In the genomic region with DNA sequence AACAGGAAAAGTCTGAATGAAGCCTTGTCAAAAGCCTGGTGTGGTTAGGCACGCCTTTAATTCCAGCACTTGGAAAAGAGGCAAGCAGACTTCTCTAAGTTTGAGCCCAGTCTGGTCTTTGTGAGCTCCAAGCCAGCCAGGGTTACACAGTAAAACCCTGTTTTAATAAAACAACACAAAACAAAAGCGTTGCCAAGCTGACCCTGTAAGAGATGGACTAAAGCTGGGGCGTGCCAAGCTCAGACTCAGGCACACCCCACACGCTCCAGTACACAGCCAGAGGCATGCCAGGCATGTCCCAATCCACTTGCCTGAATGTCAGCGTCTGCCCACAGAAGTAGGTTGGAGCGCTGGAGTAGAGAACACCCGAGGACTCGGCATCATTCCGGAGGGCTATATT, we compare ENCODE assay signal across 16 mouse cellular contexts. TPM values are rescaled to one million over a fixed set of nuclear protein-coding genes. Genes with fewer than 3 reads are reported as not detected.
DNase-seq lines count a peak whose midpoint lies in the region; ATAC-seq and TF ChIP-seq lines count a peak whose summit lies in the region.
"Had no signal": no experiment of that assay in that cellular context is flagged by ENCODE, and none has a peak within 500 bp of the region (broad histone marks: within the 10 kb centered on the region; RNA-seq: fewer than 3 reads in every experiment).

No protein-coding gene starts in this region.

- 48% methylated on average over 9 of the region's 9 CpGs for WGBS in heart, postnatal 0 days
- WGBS in heart, embryonic 12.5 days = 80% methylated on average over 9 of the region's 9 CpGs
- WGBS in midbrain, embryonic 15.5 days = 90% methylated on average over 9 of the region's 9 CpGs

- no peak overlapping the region for H3K4me3 ChIP-seq in heart, postnatal 0 days (ENCODE audit: low read depth, low read length)
- no peak overlapping the region for H3K4me3 ChIP-seq in heart, embryonic 12.5 days
- H3K4me3 ChIP-seq in midbrain, embryonic 15.5 days = no peak overlapping the region
- H3K4me3 ChIP-seq: forebrain, embryonic 13.5 days; neural tube, embryonic 12.5 days had no signal

- H3K9me3 ChIP-seq in heart, postnatal 0 days (replicated peaks; ENCODE audit: control insufficient read depth, low read length) = no peaks in the 10 kb centered on the region
- no peaks in the 10 kb centered on the region for H3K9me3 ChIP-seq in heart, embryonic 12.5 days (replicated peaks)
- no peaks in the 10 kb centered on the region for H3K9me3 ChIP-seq in midbrain, embryonic 15.5 days
- H3K9me3 ChIP-seq: forebrain, embryonic 13.5 days; neural tube, embryonic 12.5 days had no signal

- peak overlapping the region; percentile 56 for H3K27ac ChIP-seq in heart, postnatal 0 days (ENCODE audit: low read depth)
- no peak overlapping the region for H3K27ac ChIP-seq in heart, embryonic 12.5 days (ENCODE audit: poor library complexity, severe bottlenecking)
- no peak overlapping the region for H3K27ac ChIP-seq in midbrain, embryonic 15.5 days
- H3K27ac ChIP-seq: forebrain, embryonic 13.5 days; neural tube, embryonic 12.5 days had no signal

- H3K4me1 ChIP-seq in heart, postnatal 0 days (ENCODE audit: control insufficient read depth, insufficient read depth) = peaks cover 7% of the 10 kb centered on the region; the same call in 1 of the 2 replicates
- H3K4me1 ChIP-seq in heart, embryonic 12.5 days (replicated peaks) = peaks cover 32% of the 10 kb centered on the region
- H3K4me1 ChIP-seq in midbrain, embryonic 15.5 days = no peaks in the 10 kb centered on the region
- H3K4me1 ChIP-seq: forebrain, embryonic 13.5 days; neural tube, embryonic 12.5 days had no signal

- peak; percentile 28 for DNase-seq in heart, postnatal 0 days (ENCODE audit: low spot score)
- peak; percentile 48 to 57 for DNase-seq in heart, postnatal 10 days
- DNase-seq in kidney, postnatal 25 days = peak; percentile 46 to 75
- peak; percentile 69 for DNase-seq in lung, postnatal 25 days (ENCODE audit: low spot score)
- DNase-seq in gastrocnemius, postnatal 25 days = no peak
- DNase-seq in testis, postnatal 14 days (ENCODE audit: low spot score) = no peak
- DNase-seq: cerebellum, postnatal 14 days; gastrocnemius, postnatal 36 days; layer of hippocampus, postnatal 36 days; liver; liver, postnatal 0 days; right cerebral cortex, postnatal 14 days had no signal

- no peak overlapping the region for H3K4me2 ChIP-seq in heart, postnatal 0 days (ENCODE audit: low read depth, low read length)
- no peak overlapping the region for H3K4me2 ChIP-seq in heart, embryonic 12.5 days
- H3K4me2 ChIP-seq in midbrain, embryonic 15.5 days = no peak overlapping the region
- H3K4me2 ChIP-seq: forebrain, embryonic 13.5 days; neural tube, embryonic 12.5 days had no signal

- no peak for TF ChIP-seq CTCF in heart, postnatal 0 days (IDR thresholded peaks at IDR 0.05; ENCODE audit: low read depth)

- TF ChIP-seq EP300 in heart, postnatal 0 days (IDR thresholded peaks at IDR 0.05; ENCODE audit: low read depth) = no peak

- H3K36me3 ChIP-seq in heart, postnatal 0 days (replicated peaks; ENCODE audit: control insufficient read depth, insufficient read depth, low read length) = peaks cover 73% of the 10 kb centered on the region
- H3K36me3 ChIP-seq in heart, embryonic 12.5 days = peaks cover 81% of the 10 kb centered on the region
- 0 out of 2 replicates have a peak, but pooled peaks cover 4% of the 10 kb centered on the region for H3K36me3 ChIP-seq in midbrain, embryonic 15.5 days (replicated peaks)

- no peaks in the 10 kb centered on the region for H3K27me3 ChIP-seq in heart, postnatal 0 days (ENCODE audit: control insufficient read depth, insufficient read depth, low read length)
- no peaks in the 10 kb centered on the region for H3K27me3 ChIP-seq in heart, embryonic 12.5 days (replicated peaks)
- no peaks in the 10 kb centered on the region for H3K27me3 ChIP-seq in midbrain, embryonic 15.5 days (replicated peaks)
- H3K27me3 ChIP-seq: forebrain, embryonic 13.5 days; neural tube, embryonic 12.5 days had no signal

- intact Hi-C loops in heart, postnatal 10 days (cut with DNase I) = no loop called here

- peak; percentile 91 for ATAC-seq in heart, postnatal 0 days (ENCODE audit: insufficient read depth, low read depth)
- no peak for ATAC-seq in heart, embryonic 12.5 days (ENCODE audit: insufficient number of reproducible peaks, low FRiP score)
- no peak for ATAC-seq in midbrain, embryonic 15.5 days (replicated peaks)
- ATAC-seq: forebrain, embryonic 13.5 days; liver, postnatal 0 days had no signal

- H3K9ac ChIP-seq in heart, postnatal 0 days (replicated peaks; ENCODE audit: low read depth, low read length) = no peak overlapping the region
- H3K9ac ChIP-seq in heart, embryonic 12.5 days = no peak overlapping the region
- no peak overlapping the region for H3K9ac ChIP-seq in midbrain, embryonic 15.5 days
- H3K9ac ChIP-seq: forebrain, embryonic 13.5 days; liver, postnatal 0 days; neural tube, embryonic 12.5 days had no signal

RNA-seq across cellular contexts. Expression of a gene that starts 24.6 kb away (rescaled TPM):
- 12.6 and 28.0 TPM in 2 replicates for total RNA-seq in heart, postnatal 0 days (2014; rRNA removed; ENCODE audit: low replicate concordance)
- 19.7 and 22.3 TPM in 2 replicates for polyA plus RNA-seq in heart, postnatal 0 days (2015; fragmentation: Nextera tagmentation; extraction: Ambion mirVana)
- 40.1 and 43.5 TPM in 2 replicates for polyA plus RNA-seq in heart, embryonic 12.5 days (2016; fragmentation: Nextera tagmentation; extraction: Ambion mirVana)
- total RNA-seq in heart, postnatal 10 days (2021) = 10 to 100 TPM; 16.6 to 26.5 TPM
- polyA plus RNA-seq in midbrain, embryonic 15.5 days (2015; fragmentation: Nextera tagmentation; extraction: Ambion mirVana) = 11.9 and 12.3 TPM in 2 replicates
- total RNA-seq in gastrocnemius, postnatal 25 days (2021) = 1 to 10 TPM; 6.6 to 7.7 TPM

RNA-seq across cellular contexts. Expression of a gene that starts 33.1 kb away (rescaled TPM):
- total RNA-seq in heart, postnatal 0 days (2014; rRNA removed; ENCODE audit: low replicate concordance) = 3.3 and 4.2 TPM in 2 replicates
- 1.5 and 1.8 TPM in 2 replicates for polyA plus RNA-seq in heart, postnatal 0 days (2015; fragmentation: Nextera tagmentation; extraction: Ambion mirVana)
- polyA plus RNA-seq in heart, embryonic 12.5 days (2016; fragmentation: Nextera tagmentation; extraction: Ambion mirVana) = 6.9 and 8.3 TPM in 2 replicates
- 1 to 10 TPM; 2.8 to 4.1 TPM for total RNA-seq in heart, postnatal 10 days (2021)
- polyA plus RNA-seq in midbrain, embryonic 15.5 days (2015; fragmentation: Nextera tagmentation; extraction: Ambion mirVana) = 5.1 TPM in 2 replicates
- under 1 TPM; 0.72 to 0.99 TPM for total RNA-seq in gastrocnemius, postnatal 25 days (2021)

Comparison
In these comparisons a context has a peak if more than half of its experiments do, and no peak if none do; other contexts are left out.
1. DNase-seq: peak in heart, postnatal 0 days (single experiment), heart, postnatal 10 days (2 of 2), kidney, postnatal 25 days (2 of 2) and lung, postnatal 25 days (single experiment); none in gastrocnemius, postnatal 25 days (single experiment) and testis, postnatal 14 days (single experiment).